8 mouse cellular contexts compared by ENCODE assay signal in the genomic region with DNA sequence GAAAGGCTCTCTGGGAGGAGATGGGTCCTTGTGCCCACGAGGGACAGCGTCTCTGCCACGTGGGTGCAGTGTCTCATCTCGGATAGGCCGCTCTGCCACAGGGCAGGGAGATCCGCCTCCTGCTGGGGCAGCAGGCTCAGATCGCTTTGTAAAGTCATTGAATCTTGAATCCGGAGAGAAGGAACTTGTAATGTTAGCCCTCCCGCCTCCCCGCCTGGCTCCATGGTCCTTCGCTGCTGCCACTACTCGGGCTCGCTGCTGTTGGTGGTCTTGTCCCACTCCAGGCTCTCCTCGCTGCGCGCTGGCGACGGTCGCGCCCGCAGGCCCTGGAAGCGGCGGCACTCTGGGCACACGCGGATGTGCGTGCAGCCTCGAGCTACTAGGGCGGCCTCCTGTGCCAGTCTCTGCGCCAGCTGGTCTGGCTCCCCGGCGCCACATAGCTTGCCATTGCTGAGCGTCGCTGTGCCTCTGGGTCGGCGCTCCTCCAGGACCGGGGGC. TPM values are rescaled to one million over a fixed set of nuclear protein-coding genes. Genes with fewer than 3 reads are reported as not detected.
DNase-seq lines count a peak whose midpoint lies in the region; ATAC-seq and TF ChIP-seq lines count a peak whose summit lies in the region.

No protein-coding gene starts in this region.

- H3K9me3 ChIP-seq in ES-E14 (ENCODE audit: control insufficient read depth, insufficient read depth, low read depth, low read length), result no peaks in the 10 kb centered on the region
- H3K9me3 ChIP-seq in forebrain, embryonic 12.5 days, result no peaks in the 10 kb centered on the region
- no peaks in the 10 kb centered on the region for H3K9me3 ChIP-seq in hindbrain, embryonic 13.5 days

- DNase-seq in ES-E14 (ENCODE audit: low read depth, low spot score), result no peak
- DNase-seq in layer of hippocampus, postnatal 36 days, result peak; percentile 64 to 67
- DNase-seq in lung, postnatal 14 days, result peak; percentile 39
- peak; percentile 45 for DNase-seq in right cerebral cortex, postnatal 14 days
- no peak for DNase-seq in spleen, adult 12 weeks (ENCODE audit: low spot score)

- H3K27me3 ChIP-seq in forebrain, embryonic 12.5 days, result peaks cover 29% of the 10 kb centered on the region
- H3K27me3 ChIP-seq in hindbrain, embryonic 13.5 days, result peaks cover 25% of the 10 kb centered on the region; the same call in 1 of the 2 replicates

- in situ Hi-C loops in ES-E14 (cut with MboI; ENCODE audit: low sequenced_read_pairs in 2 of 2, unreplicated experiment in 2 of 2), result no loop called here

- peaks cover 2 to 3% of the 10 kb centered on the region in 2 experiments; a peak in 1 of 4 replicates for H3K4me1 ChIP-seq in ES-E14 (ENCODE audit: control insufficient read depth in 2 of 2, insufficient read depth in 2 of 2, low read length in 2 of 2, poor library complexity in 1 of 2)
- no peaks in the 10 kb centered on the region; the same call in 1 of the 2 replicates for H3K4me1 ChIP-seq in brown adipose tissue, adult 24 weeks (ENCODE audit: control insufficient read depth, insufficient read depth, insufficient read length, low read length)
- H3K4me1 ChIP-seq in forebrain, embryonic 12.5 days, result peaks cover 11% of the 10 kb centered on the region
- peaks cover 14% of the 10 kb centered on the region for H3K4me1 ChIP-seq in hindbrain, embryonic 13.5 days (replicated peaks)

- H3K4me2 ChIP-seq in forebrain, embryonic 12.5 days, result peak overlapping the region; percentile 67
- H3K4me2 ChIP-seq in hindbrain, embryonic 13.5 days, result peak overlapping the region; percentile 60

- H3K9ac ChIP-seq in ES-E14 (ENCODE audit: insufficient read depth, low read depth, low read length, poor library complexity, severe bottlenecking), result peak overlapping the region; percentile 63; the same call in 1 of the 2 replicates
- peak overlapping the region; percentile 55 for H3K9ac ChIP-seq in forebrain, embryonic 12.5 days
- peak overlapping the region; percentile 58 for H3K9ac ChIP-seq in hindbrain, embryonic 13.5 days

- 3% methylated on average over 36 of the region's 36 CpGs for WGBS in forebrain, embryonic 12.5 days
- 2% methylated on average over 34 of the region's 36 CpGs for WGBS in hindbrain, embryonic 13.5 days

- H3K36me3 ChIP-seq in ES-E14 (ENCODE audit: control insufficient read depth, insufficient read depth, low read length, poor library complexity, severe bottlenecking), result no peaks in the 10 kb centered on the region
- no peaks in the 10 kb centered on the region for H3K36me3 ChIP-seq in forebrain, embryonic 12.5 days (replicated peaks)
- H3K36me3 ChIP-seq in hindbrain, embryonic 13.5 days, result no peaks in the 10 kb centered on the region

- peak; percentile 58; the same call in 1 of the 2 replicates for ATAC-seq in forebrain, embryonic 12.5 days (ENCODE audit: low FRiP score)
- peak; percentile 77 for ATAC-seq in hindbrain, embryonic 13.5 days (ENCODE audit: low FRiP score)

- H3K27ac ChIP-seq in ES-E14 (ENCODE audit: insufficient read depth, low read depth, low read length, poor library complexity, severe bottlenecking), result no peak overlapping the region
- no peak overlapping the region for H3K27ac ChIP-seq in brown adipose tissue, adult 24 weeks (replicated peaks; ENCODE audit: low read depth, low read length)
- no peak overlapping the region for H3K27ac ChIP-seq in forebrain, embryonic 12.5 days
- peak overlapping the region; percentile 41; the same call in 1 of the 2 replicates for H3K27ac ChIP-seq in hindbrain, embryonic 13.5 days

- H3K4me3 ChIP-seq in ES-E14 (ENCODE audit: insufficient read depth in 1 of 2, low read depth in 1 of 2, low read length in 2 of 2, poor library complexity in 1 of 2, severe bottlenecking in 1 of 2), result peak overlapping the region; percentile 70 to 72
- peak overlapping the region; percentile 44; the same call in 1 of the 2 replicates for H3K4me3 ChIP-seq in brown adipose tissue, adult 24 weeks (ENCODE audit: insufficient read depth, low read depth, low read length)
- H3K4me3 ChIP-seq in forebrain, embryonic 12.5 days (replicated peaks), result peak overlapping the region; percentile 35
- H3K4me3 ChIP-seq in hindbrain, embryonic 13.5 days, result peak overlapping the region; percentile 34

TF ChIP-seq in ES-E14, 5 proteins besides CTCF, POLR2A, EP300 and RAD21:
- TF ChIP-seq HCFC1 (IDR thresholded peaks at IDR 0.05; ENCODE audit: borderline replicate concordance, insufficient read depth, low read length), result no peak
- TF ChIP-seq CHD2 (IDR thresholded peaks at IDR 0.05; ENCODE audit: low read depth, low read length), result no peak
- no peak for TF ChIP-seq ZNF384 (IDR thresholded peaks at IDR 0.05; ENCODE audit: low read depth, low read length)
- no peak for TF ChIP-seq ZC3H11A (IDR thresholded peaks at IDR 0.05; ENCODE audit: borderline replicate concordance, low read depth, low read length)
- TF ChIP-seq MAFK (IDR thresholded peaks at IDR 0.05; ENCODE audit: insufficient read depth, low read depth, low read length), result no peak

RNA-seq across cellular contexts. Expression of a gene that starts 13.0 kb away (rescaled TPM):
- 9.1 and 14.9 TPM in 2 replicates for total RNA-seq in ES-E14 (2012; rRNA removed)
- polyA plus RNA-seq in brown adipose tissue, adult 24 weeks (2012; ENCODE audit: insufficient read depth, insufficient read length, missing spikeins), result 7.1 and 9.4 TPM in 2 replicates
- 4.9 and 6.1 TPM in 2 replicates for polyA plus RNA-seq in forebrain, embryonic 12.5 days (2016; fragmentation: Nextera tagmentation; extraction: Ambion mirVana)
- polyA plus RNA-seq in hindbrain, embryonic 13.5 days (2015; fragmentation: Nextera tagmentation; extraction: Ambion mirVana), result 5.2 and 5.6 TPM in 2 replicates
- 10 to 100 TPM; 56.4 to 59.3 TPM for total RNA-seq in layer of hippocampus, postnatal 36 days (2021)

Comparison
In these comparisons a context has a peak if more than half of its experiments do, and no peak if none do; other contexts are left out.
1. DNase-seq: peak in layer of hippocampus, postnatal 36 days (2 of 2), lung, postnatal 14 days (single experiment) and right cerebral cortex, postnatal 14 days (single experiment); none in ES-E14 (single experiment) and spleen, adult 12 weeks (single experiment).
2. Peak in every context shown above with its lines, with median percentiles within 50 percentile points of each other: H3K4me3 ChIP-seq and H3K9ac ChIP-seq.